ENCODE assay signal across 9 mouse cellular contexts in genomic region chr8:24337635-24338034, GRCm38 (mm10).
DNase-seq lines count a peak whose midpoint lies in the region; TF ChIP-seq lines count a peak whose summit lies in the region.
"Had no signal": no experiment of that assay in that cellular context is flagged by ENCODE, and none has a peak within 500 bp of the region (broad histone marks: within the 10 kb centered on the region; RNA-seq: fewer than 3 reads in every experiment).

No protein-coding gene starts in this region.

- no peaks in the 10 kb centered on the region for H3K9me3 ChIP-seq in E14TG2a.4 (ENCODE audit: low read length)
- H3K9me3 ChIP-seq: lung, embryonic 15.5 days had no signal

- no peak overlapping the region for H3K4me3 ChIP-seq in E14TG2a.4 (replicated peaks; ENCODE audit: low read length)
- H3K4me3 ChIP-seq: lung, embryonic 15.5 days had no signal

- TF ChIP-seq CTCF in E14TG2a.4 (conservative IDR thresholded peaks at IDR 0.05; ENCODE audit: low read length): 0 out of 2 replicates have a peak, but pooled peaks have one; percentile 3

- H3K4me1 ChIP-seq in E14TG2a.4 (replicated peaks; ENCODE audit: low read depth, low read length): peaks cover 13% of the 10 kb centered on the region
- H3K4me1 ChIP-seq: lung, embryonic 15.5 days had no signal

- intact Hi-C loops in heart, postnatal 14 days (cut with DNase I): no loop called here
- intact Hi-C loops in left cerebral cortex, postnatal 10 days (cut with DNase I): no loop called here

- H3K27me3 ChIP-seq in E14TG2a.4 (ENCODE audit: insufficient read depth, low read length): no peaks in the 10 kb centered on the region; the same call in 1 of the 2 replicates
- H3K27me3 ChIP-seq: lung, embryonic 15.5 days had no signal

- H3K36me3 ChIP-seq in E14TG2a.4 (ENCODE audit: insufficient read depth, low read length): no peaks in the 10 kb centered on the region
- H3K36me3 ChIP-seq: lung, embryonic 15.5 days had no signal

- DNase-seq in heart, postnatal 14 days: peak; percentile 23 to 39
- DNase-seq in heart, adult 9 months (ENCODE audit: low spot score in 2 of 2): no peak
- DNase-seq in embryo, embryonic 11 days: peak; percentile 67
- peak; percentile 7 to 38 for DNase-seq in left cerebral cortex, postnatal 10 days (ENCODE audit: extremely low spot score in 1 of 2, low spot score in 2 of 2)
- peak; percentile 38 for DNase-seq in retina, postnatal 1 day
- DNase-seq in thymus, adult 18-20 months: no peak
- no peak for DNase-seq in heart, adult 8-10 months (ENCODE audit: low spot score)

Comparison
In these comparisons a context has a peak if more than half of its experiments do, and no peak if none do; other contexts are left out.
1. DNase-seq: peak in heart, postnatal 14 days (2 of 2), embryo, embryonic 11 days (single experiment), left cerebral cortex, postnatal 10 days (2 of 2) and retina, postnatal 1 day (single experiment); none in heart, adult 9 months (0 of 2), thymus, adult 18-20 months (0 of 2) and heart, adult 8-10 months (single experiment).